Mouse (Mus musculus) frontal cortex, postnatal 14 days (tissue): ENCODE data around the gene Gtf3c6.

Experiments used
- DNase-seq, 2 experiments: peaks; one replicate each; pipeline ENCODE4 v3.0.0; 2022; ENCODE audit warnings: low spot score in 2 of 2

Gtf3c6 gene

DNA sequence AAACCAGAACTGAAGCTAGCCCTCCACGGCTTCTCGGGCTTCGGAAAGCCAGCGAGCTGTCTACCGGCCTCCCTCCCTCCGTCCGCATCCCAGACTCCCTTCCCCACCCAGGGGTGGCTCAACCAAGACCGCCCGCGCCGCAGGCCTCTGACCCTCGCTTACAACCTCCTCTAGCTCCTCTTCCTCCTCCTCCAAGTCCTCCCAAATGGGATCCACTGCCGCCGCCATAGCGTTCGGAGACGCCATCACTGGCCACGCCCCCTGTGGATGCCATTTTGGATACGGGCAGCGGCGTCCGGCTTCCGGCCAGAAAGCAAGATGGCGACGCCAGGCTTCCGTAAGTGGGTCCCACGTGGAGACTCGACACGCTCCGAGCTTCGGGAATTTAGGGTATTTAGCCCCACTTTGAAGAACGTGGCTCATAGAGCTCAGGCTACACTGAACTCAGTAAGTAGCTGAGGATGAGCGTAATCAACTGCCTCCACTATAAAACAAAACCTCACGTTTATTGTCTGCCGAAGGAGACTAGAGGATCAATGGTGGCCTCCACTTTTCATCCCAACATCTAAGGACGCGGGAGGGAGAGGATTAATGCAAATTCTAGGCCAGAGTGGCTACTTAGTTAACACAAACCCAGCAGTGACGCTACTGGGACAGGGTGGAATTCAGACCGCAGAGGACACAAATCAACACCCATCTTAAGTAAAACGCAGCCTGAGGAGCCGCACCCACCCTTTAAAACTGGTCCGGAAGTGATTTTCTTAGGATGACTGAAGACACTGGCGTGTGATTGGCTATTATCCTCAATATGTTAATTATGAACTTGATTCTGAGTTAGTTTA, at the start of gene Gtf3c6:
TSS of gene Gtf3c6 (minus strand) at position 695 of the 842 bp plus-strand sequence.
- DNase-seq = peak; percentile 87 to 92

DNA sequence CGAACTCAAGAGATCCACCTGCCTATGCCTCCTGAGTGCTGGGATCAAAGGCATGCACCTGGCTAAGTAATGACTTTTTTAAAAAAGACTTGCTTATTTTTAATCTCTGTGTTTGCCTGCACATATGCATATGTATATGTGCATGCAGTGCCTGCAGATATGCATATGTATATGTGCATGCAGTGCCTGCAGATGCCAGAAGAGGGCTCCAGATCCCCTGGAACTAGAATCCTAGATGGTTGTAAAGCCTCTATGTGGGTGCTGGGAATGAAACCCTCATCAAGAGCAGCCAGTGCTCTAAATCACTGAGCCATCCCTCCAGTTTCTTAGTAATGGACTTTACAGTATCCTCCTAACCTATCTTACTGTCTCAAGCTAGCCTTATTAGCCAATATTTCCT, 48.1 kb upstream of the Gtf3c6 start:
- no peak for DNase-seq

DNA sequence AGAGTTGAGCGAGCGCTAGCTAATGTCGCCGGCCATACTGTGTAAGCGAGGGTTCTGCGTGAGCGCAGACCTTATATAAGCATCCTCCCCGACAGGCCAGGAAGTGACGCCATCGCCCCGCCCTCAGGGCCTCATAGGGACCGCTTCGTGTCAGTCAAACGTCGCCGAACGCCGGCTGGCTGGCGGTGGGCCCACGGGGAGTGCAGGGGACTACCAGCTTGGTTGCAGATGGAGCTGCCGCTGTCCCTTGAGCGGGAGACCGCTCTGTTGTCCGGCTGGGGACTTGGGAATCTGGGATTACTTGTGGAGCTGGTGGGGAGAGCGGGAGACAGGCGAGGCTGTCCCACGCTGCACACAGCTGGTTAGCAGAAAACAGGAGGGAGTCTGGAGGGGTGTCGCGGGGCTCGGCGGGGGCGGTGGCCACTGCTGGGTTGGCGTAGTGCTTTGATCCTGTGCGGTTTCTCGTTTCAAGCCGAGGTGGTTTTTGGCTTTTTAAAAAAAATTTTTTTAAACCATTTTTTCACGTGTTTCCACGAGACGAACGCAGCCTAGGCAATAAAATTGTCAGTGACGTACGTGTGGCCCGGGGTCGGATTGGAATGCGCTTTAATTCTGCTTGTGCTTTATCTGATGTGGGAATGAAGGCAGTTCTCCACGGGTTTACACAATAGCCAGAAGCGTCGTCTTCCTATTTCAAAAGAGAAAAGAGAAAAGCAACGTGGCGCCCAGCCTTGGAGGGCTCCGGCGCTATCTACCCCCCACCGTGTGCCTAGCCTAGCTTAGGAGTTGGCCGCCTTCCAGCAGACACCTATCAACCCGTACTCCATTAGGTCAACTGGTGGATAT, 44.5 kb upstream of the Gtf3c6 start, which contains the start of gene Amd1:
TSS of gene Amd1 (minus strand) at position 47 of the 846 bp plus-strand sequence.
- DNase-seq = peak; percentile 98 to 100

DNA sequence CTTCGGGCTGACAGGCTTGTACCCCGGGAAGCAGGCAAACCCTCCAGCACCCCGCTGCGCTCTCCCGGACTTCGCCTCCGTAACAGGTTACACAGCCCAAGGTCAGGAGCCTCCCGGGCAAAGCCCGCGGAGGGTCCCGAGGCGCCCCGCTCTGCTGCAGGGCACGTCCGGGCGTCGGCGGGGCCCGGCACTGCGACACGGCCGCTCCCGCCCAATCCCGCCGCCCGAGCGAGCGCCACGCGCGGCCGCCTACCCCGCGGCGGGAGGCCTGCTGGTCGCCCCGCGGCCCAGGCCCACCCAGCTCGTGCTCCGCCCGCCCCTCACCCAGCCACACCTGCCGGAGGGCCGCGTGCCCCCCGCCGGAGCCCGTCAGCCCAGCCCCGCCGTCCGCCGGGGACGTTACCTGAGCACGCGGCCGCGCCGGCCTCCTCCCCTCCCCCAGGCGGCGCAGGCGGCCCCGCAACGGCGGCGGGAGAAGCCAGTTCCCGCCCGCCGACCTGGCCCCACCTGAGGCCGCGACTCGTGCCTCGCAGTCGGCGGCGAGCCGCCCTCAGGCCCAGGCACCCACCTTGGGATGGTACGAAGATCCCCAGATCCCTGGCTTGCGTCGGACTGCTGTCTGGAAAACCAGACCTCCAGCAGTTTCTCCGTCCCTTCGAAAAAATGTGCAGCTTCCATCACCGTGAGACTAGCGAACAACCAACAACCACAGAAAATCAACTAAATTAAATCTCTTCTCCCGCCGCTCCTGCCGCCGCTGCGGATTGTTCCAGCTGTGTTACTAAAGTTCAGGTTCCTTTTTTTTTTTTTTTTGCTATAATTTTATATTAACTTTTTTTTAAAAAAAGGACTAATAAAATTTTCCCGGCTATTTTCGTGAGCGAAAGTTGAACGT, 43.5 kb upstream of the Gtf3c6 start:
- peak in 1 of 2 experiments; percentile 20 for DNase-seq

DNA sequence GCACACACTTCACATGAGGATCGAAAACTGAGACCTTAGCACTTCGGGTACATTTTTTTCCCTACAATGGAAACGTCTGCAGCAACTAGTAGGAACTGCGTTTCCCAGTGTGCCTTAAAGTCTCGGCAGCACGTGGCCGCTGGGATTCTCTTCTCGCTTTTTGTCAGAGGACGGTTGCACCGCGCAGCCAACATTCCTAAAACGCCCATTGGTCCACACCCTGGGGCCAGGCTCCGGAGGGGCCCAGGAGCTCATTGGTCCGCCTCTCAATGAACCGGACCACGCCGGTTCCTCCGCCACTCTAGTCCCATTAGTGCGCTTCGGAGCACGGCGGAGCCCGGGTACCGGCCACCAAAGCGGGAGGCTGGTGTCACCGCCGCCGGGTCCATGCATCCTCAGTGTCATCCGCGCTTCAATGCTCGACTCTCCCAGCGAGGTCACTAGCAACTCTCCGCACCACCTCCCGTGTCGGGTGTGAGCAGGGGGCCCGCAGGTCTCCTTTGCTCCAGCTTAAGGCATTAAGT, 42.8 kb upstream of the Gtf3c6 start:
- DNase-seq = peak; percentile 77 to 82

DNA sequence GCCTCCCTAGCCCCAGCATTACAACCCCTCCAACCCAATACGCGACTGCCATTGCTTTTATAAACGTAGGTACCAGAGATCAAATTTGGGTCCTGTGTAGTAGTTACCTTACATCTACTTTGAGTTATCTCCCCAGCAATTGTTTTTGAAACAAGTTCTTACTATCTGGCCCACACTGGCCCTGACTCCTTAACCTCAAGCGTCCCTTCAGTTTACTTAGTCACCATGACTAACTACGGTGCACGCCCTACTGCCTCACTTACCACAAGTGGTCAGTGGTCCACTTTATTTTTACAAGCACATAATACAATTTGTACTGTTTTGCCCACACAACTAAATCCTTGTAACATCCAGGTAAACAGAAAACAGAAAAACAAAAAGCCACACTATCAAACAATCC, 34.7 kb upstream of the Gtf3c6 start:
- DNase-seq = no peak

DNA sequence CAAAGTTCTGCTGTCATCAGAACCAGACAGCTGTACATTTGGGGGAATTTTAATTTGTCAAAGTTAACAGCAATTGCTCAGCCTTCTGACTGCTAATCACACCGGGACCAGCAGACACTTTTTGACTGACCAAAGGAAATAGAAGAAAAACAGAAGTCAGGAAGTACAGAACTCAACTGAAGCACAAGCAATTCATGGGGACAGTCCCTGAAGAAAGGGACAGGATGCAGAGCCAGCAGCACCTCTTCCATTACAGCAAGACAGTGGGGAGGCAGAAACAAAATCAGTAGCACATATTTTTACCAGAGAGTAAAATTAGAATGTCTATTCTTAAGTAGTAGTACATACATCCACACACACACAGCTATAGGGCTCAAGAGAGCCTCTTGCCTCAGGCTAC, 28.9 kb upstream of the Gtf3c6 start:
- no peak for DNase-seq

DNA sequence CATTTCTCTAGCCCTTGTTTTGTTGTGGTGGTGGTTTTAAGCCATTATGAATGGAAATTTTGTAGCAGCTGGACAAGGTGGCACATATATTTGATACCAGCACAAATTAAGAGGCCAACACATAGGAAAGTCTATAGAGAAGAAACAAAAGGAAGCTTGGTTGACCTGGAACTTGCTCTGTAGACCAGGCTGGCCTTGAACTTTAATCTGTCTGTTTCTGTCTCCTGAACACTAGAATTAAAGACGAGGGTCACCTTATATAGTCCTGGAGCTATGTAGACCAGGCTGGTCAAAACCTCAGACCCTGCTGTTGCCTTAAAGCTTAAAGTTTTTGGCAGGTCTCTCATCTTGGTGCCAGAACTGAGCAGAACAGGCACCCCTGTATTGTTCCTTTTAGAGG, 27.7 kb upstream of the Gtf3c6 start:
- no peak for DNase-seq

DNA sequence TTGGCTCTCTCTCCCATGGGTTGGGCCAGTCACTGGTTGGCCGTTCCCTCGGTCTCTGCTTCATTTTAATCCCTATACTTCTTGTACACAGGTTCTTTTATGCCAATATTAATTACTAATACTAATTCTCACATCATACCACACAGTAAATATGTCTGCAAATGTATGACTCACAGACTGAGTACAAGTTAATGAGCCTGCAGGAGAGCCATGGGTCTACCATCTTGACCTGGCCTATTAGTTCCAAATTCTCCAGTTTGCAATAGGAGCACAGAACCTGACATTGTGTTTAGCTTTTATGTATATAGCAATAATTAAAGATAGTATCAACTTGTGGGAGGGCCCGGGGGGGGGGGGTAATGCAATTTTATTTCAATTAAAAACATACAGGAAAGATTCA, 27.1 kb upstream of the Gtf3c6 start:
- no peak for DNase-seq

DNA sequence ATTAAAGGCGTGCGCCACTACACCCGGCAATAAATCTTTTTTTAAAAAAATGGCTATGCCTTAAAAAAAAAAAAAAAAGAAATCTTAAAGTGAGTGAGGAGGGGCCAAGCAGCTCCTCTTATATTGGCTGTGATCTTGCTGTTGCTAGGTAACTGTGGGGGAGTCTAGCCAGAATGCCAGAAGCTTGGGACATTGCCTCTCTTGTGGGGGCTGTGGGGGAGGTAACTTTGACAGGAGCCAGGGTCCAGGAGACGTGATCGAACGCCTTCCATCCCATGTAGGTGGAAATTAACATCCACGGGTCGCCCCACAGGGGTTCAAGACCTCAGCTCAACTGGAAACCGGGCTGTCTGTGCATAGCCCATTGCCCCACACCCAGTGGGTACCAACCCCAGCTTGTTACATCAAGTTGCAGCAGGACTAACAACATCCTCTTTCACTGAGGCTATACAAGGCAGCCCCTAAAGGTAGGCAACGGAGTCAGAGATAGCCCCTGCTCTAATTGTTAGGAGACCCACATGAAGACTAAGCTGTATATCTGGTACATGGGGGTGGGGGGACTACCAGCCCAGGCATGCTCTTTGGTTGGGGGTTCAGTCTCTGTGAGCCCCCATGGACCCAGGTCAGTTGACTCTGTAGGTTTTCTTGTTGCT, 26.4 kb upstream of the Gtf3c6 start:
- peak; percentile 21 to 37 for DNase-seq

DNA sequence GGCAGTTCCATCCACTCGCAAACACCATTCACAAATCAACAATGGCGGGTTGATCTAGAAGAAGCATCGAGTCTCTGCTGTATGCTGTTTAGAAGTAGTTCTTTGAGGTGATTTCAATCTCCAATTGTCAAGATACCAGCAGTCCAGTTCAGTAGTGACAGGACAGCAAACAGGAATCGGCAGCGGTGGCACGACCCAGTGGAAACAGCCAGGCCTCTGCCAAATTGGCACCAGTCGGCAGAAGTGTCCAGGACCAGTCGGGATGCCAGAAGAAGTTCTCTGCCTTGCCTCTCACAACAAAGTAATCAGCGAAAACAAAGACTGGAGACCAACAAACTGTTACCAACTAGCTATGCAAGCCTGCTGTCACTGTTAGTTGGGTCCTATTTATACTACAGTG, 25.7 kb upstream of the Gtf3c6 start:
- DNase-seq = no peak

DNA sequence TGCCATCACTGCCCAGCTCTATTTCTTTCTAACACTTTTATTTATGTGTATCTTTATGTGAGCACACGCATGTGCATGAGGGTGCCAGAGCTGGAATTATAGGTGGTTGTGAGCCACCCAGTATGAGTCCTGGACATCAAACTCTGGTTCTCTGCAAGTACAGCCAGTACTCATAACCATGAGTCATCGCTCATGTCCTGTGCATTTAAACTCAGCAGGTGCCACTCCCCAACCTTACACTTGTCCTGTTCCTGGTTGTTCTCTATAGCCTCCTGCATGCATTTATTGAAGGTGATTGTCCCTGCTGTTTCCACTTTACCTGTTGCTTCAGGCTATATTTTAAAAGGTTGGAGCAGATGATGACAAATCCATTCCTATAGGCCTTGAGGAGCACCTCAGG, 23.7 kb upstream of the Gtf3c6 start:
- DNase-seq = no peak

DNA sequence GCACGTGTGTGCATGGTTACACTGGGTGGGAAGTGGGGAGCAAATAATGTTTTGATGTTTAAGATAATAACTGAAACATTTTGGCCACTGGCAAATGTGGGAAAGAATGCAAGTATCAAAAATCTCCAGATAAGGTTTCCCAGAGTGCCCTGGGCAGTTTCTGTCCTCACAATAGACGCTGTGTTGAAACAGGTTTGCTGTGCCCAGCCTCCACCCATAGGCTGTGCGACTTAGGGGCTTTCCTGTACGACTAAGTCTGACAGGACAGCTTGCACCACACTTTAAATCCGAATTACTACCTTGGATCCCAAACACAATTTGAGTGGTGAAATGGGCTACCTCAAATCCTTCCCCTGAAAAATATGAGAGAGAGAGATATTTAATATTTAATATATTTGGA, 20.4 kb upstream of the Gtf3c6 start:
- DNase-seq = no peak

DNA sequence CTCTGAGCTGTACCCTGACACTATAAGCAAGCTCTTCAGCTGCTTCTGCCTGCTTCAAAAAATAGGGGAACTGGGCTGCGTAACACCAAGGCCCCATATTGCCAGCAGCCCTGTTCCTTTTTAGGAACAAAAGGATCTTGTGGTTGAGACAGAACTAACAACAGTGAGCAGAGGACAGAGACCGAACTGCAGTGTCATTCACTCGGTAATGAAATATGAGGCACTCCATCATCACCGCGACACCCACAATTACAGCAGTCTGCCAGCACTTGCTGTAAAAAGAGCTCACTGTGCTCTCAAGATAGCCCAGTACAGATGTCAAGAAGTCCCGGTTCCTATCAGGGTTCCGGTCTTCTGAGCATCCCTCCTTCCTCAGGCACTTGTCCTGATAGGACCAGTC, 18.1 kb upstream of the Gtf3c6 start:
- no peak for DNase-seq

DNA sequence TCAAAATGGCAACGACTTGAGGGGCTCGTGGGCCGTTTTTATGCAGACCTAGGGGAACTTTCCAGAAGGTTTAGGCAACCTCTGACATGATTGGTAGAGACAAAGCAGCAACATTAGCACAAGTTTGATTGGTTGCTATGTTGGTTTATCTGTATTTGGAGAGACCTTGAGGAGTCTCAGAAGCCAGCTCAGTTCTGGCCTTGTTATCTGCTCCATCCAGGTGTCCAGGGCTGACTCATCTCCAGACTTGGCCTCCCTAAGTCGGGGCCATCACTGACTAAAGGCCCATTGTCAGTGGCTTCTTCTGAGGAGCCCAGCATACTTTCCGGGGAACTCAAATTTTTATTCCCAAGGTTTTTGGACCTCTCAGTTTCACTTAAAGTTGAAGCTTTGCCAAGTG, 16.0 kb upstream of the Gtf3c6 start:
- DNase-seq = no peak

DNA sequence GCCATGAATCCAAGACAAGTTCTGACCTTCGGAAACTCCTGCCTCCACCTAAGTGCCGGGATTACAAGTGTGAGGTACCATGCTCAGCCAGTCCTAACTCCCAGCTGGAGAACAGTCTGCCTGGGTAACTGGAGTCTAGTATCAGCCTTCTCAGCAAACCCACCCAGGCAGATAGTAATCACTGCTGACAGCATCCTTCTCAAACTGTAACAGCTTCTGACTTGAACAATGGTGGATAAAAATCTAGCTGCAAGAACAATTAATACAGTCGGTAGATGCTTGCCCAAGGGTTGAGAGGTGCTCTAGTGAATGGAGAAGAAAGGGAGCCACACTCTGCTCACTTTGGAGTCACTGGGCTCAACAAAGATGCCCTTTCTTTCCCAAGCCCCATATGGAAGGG, 13.3 kb upstream of the Gtf3c6 start:
- no peak for DNase-seq

DNA sequence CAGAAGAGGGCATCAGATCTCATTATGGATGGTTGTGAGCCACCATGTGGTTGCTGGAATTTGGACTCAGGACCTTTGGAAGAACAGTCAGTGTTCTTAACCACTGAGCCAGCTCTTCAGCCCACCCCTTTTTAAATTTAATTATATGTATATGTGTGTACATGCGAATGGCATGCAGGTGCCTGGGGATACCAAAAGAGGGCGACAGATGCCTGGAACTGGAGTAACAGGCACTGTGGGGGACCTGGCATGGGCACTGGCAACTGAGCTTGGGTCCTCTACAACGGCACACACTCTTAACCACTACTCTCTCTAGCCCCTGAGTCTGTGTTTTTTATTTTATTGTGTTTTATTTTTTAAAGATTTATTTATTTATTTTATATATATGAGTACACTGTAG, 7.0 kb upstream of the Gtf3c6 start:
- DNase-seq = no peak

DNA sequence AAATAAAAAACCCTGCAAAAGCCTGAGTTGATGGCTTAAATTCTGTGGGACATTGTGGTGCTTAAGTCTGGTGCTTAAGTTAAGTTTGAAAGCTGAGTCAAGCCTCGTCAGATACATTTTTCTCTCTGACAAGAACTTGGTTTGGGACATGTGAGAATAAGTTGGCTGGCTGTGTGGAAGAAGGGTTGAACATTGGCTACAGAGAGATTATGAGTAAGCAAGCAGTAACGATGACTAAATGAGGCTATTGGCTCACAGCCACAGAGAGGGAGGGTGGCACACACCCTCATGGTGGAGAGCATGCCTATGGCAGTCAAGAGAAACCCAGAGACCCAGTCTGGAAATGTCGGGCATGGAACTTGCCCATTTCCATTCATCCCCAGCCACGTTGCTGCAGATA, 5.8 kb upstream of the Gtf3c6 start:
- no peak for DNase-seq

DNA sequence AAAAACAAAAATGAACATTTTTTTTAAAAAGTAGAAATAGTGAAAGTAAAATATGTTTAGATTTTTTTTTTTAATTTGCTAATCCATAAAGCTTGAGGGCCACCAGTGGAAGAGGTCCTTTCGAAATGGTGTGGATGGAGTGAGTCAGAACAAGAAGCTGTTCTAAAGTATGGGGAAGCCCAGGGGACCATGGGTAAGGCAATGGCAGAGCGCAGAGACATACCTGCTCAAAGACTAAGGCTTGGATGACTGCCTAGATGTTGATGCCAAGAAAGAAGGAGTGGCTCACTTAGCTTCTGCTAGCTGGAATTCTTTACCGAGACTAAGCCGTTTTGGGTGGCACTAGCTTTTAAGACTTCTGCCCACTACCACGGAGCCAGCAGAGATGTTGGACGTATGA, 4.3 kb upstream of the Gtf3c6 start:
- DNase-seq = no peak

DNA sequence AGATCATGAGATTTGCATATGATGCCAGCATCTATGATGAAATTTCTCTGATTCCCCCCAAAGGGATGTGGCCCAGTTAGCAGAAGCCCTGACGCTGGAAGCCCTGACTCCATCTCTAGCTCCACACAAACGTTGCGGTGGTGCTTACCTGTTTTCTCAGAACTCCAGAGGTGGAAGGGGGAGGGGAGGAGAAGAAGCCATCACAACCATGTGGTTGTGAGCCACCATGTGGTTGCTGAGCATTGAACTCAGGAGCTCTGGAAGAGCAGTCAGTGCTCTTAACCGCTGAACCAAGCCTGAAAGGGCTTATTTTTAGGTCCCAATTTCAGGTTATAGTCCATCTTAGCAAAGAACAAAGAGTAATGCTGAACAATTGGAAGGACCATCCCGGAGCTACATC, 2.4 kb upstream of the Gtf3c6 start:
- DNase-seq = no peak

DNA sequence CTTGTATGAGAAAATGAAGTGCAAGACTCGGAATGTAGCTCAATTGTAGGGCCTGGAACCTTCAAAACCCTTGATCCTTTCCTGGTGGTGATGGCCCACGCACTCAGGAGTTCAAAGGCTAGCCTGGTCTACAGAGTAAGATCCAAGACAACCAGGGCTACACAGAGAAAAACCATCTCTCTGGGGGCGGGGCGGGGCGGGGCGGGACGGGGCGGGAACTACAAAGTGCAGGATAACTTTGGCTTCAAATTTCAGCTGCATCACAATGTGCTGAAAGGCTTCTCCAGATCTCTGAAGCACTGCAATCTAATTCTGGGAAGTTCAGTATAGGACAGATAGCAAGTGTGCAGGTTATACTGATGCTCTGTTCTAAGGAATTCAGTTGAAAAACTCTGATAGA, 1.6 kb upstream of the Gtf3c6 start:
- no peak for DNase-seq
